Mouse (Mus musculus) brown adipose tissue, adult 24 weeks (tissue): ENCODE measurements around the gene Polr2b. TPM values are rescaled to one million over a fixed set of nuclear protein-coding genes. Genes with fewer than 3 reads are reported as not detected.

Experiments
- H3K27ac ChIP-seq: fragments of 200-500 bp; replicated peaks from 2 replicates; pipeline ENCODE4 v1.5.1; 2012; ENCODE audit warnings: low read depth, mild to moderate bottlenecking, low read length
- H3K4me1 ChIP-seq: fragments of 200-500 bp; 2 replicates; pipeline ENCODE4 v1.6.1; 2012; ENCODE audit warnings: low read length, mixed read lengths; ENCODE audit not compliant: control insufficient read depth, insufficient read depth, insufficient read length
- H3K4me3 ChIP-seq: fragments of 200-500 bp; 2 replicates; pipeline ENCODE4 v1.5.1; 2012; ENCODE audit warnings: low read depth, mild to moderate bottlenecking, low read length, moderate library complexity; ENCODE audit not compliant: insufficient read depth
- polyA plus RNA-seq: library from polyadenylated mRNA; stranded (reverse); fragments of >200 nt; gene quantifications from 2 replicates; pipeline ENCODE4 v1.2.4, GENCODE M21; 2012; ENCODE audit not compliant: missing spikeins, insufficient read depth, insufficient read length

Gene Polr2b
- polyA plus RNA-seq, 1 experiment: 43.6 TPM

GRCm38 (mm10) chr5:77282242-77282641 is 27.7 kb upstream of the Polr2b start:
- H3K4me1 ChIP-seq: no peaks in the 10 kb centered on the region
- no peak overlapping the region for H3K4me3 ChIP-seq
- no peak overlapping the region for H3K27ac ChIP-seq

GRCm38 (mm10) chr5:77285685-77286084 is 24.3 kb upstream of the Polr2b start:
- H3K4me1 ChIP-seq: no peaks in the 10 kb centered on the region
- H3K4me3 ChIP-seq: no peak overlapping the region
- no peak overlapping the region for H3K27ac ChIP-seq

GRCm38 (mm10) chr5:77286904-77287303 is 23.0 kb upstream of the Polr2b start:
- no peak overlapping the region for H3K4me3 ChIP-seq
- no peak overlapping the region for H3K27ac ChIP-seq
- no peaks in the 10 kb centered on the region for H3K4me1 ChIP-seq

GRCm38 (mm10) chr5:77287901-77288300 is 22.0 kb upstream of the Polr2b start:
- Histone ChIP-seq H3K4me3 (no peak overlapping the region), H3K27ac (no peak overlapping the region), H3K4me1 (no peaks in the 10 kb centered on the region)

GRCm38 (mm10) chr5:77289686-77290085 is 20.3 kb upstream of the Polr2b start:
- Histone ChIP-seq H3K4me1 (no peaks in the 10 kb centered on the region), H3K27ac (no peak overlapping the region), H3K4me3 (no peak overlapping the region)

GRCm38 (mm10) chr5:77290606-77291005 is 19.3 kb upstream of the Polr2b start:
- Histone ChIP-seq H3K27ac (no peak overlapping the region), H3K4me1 (no peaks in the 10 kb centered on the region)

GRCm38 (mm10) chr5:77292803-77293522 is 17.0 kb upstream of the Polr2b start:
- Histone ChIP-seq H3K27ac (no peak overlapping the region), H3K4me3 (no peak overlapping the region), H3K4me1 (no peaks in the 10 kb centered on the region)

More at GRCm38 (mm10) chr5:77290606-77291005, 19.3 kb upstream of the Polr2b start:
- no peak overlapping the region for H3K4me3 ChIP-seq

- Histone ChIP-seq H3K27ac (no peak overlapping the region), H3K4me3 (no peak overlapping the region), H3K4me1 (no peaks in the 10 kb centered on the region)
Measured at GRCm38 (mm10) chr5:77299486-77299885, 10.5 kb upstream of the Polr2b start.

GRCm38 (mm10) chr5:77301296-77301903 is 8.5 kb upstream of the Polr2b start:
- H3K4me1 ChIP-seq: no peaks in the 10 kb centered on the region
- H3K27ac ChIP-seq: no peak overlapping the region

GRCm38 (mm10) chr5:77307821-77308553 is 2.0 kb upstream of the Polr2b start:
- Histone ChIP-seq H3K27ac (no peak overlapping the region), H3K4me3 (peak overlapping the region; percentile 71; the same call in 1 of the 2 replicates), H3K4me1 (peaks cover 7% of the 10 kb centered on the region)

More at GRCm38 (mm10) chr5:77301296-77301903, 8.5 kb upstream of the Polr2b start:
- H3K4me3 ChIP-seq: no peak overlapping the region

- no peak overlapping the region for H3K27ac ChIP-seq
- peaks cover 7% of the 10 kb centered on the region for H3K4me1 ChIP-seq
- peak overlapping the region; percentile 71 for H3K4me3 ChIP-seq
Measured at GRCm38 (mm10) chr5:77309051-77309906, 668 bp upstream of the Polr2b start.

GRCm38 (mm10) chr5:77314206-77314605 is 4.3 kb downstream of the Polr2b start:
- Histone ChIP-seq H3K4me1 (no peaks in the 10 kb centered on the region), H3K27ac (no peak overlapping the region), H3K4me3 (no peak overlapping the region)

GRCm38 (mm10) chr5:77314986-77315385 is 5.0 kb downstream of the Polr2b start:
- Histone ChIP-seq H3K4me3 (no peak overlapping the region), H3K4me1 (no peaks in the 10 kb centered on the region), H3K27ac (no peak overlapping the region)

- no peak overlapping the region for H3K4me3 ChIP-seq
- no peak overlapping the region for H3K27ac ChIP-seq
- no peaks in the 10 kb centered on the region for H3K4me1 ChIP-seq
Measured at GRCm38 (mm10) chr5:77324936-77325335, 15.0 kb downstream of the Polr2b start.

- H3K4me3 ChIP-seq: no peak overlapping the region
- H3K4me1 ChIP-seq: no peaks in the 10 kb centered on the region
- no peak overlapping the region for H3K27ac ChIP-seq
Measured at GRCm38 (mm10) chr5:77330154-77330553, 20.2 kb downstream of the Polr2b start.
